Mouse (Mus musculus) regulatory T cell (primary cell): ENCODE data around the gene Smug1.

Experiments
- in situ Hi-C: fragments of 300-600 bp; cut with MboI, MseI; formaldehyde crosslinking; loops from one replicate; pipeline ENCODE4 v1.15.1; 2025; ENCODE audit warnings: high pct_unique_total_duplicates

Smug1 gene

DNA sequence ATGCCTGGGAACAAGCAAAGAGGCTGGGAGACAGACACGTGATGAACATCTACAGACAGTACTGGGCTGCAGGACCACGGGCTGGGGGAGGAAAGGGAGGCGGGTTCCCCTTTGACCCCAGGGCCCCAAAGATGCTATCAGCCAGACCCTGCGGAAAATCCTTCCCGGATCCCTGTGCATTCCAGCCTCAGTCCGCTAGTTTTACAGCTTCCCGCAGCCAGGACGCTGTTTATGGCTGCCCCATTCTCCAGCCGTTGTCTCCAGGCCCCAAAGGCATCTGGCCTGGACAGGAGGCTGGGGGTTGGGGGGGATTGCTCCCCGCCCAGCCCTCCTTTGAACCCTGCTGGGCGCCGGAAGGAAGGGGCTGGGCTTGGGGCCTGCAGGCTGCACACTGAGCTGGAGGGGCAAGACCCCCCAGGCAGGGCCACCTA, 10.7 kb upstream of the Smug1 start:
- in situ Hi-C loops: no loop called here

- in situ Hi-C loops: no loop called here
These were observed 10.1 kb upstream of the Smug1 start for GRCm38 (mm10) chr15:103176874-103177421.

DNA sequence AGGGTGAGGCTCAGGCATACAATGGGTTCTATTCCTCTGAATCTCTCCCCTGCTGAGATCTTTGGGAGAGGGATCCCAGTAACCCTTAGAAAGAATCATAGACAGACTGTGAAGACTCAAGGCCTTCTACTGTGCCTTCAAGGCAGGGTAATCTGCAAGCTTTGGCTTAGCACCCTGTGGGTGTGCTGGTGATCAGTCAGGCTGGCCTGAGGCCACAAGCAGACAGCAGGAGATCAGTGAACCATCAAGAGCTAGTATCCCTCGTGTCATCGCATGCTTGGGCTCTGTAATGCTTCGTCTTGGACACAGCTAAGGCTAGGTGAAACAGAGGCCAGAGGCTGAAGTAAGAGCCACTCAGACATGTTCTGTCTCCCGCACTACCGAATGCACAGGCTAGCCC, 6.4 kb upstream of the Smug1 start:
- in situ Hi-C loops: loop anchor here (5.0 kb wide), 1 partner anchor 186 kb away; no protein-coding TSS in a partner anchor

DNA sequence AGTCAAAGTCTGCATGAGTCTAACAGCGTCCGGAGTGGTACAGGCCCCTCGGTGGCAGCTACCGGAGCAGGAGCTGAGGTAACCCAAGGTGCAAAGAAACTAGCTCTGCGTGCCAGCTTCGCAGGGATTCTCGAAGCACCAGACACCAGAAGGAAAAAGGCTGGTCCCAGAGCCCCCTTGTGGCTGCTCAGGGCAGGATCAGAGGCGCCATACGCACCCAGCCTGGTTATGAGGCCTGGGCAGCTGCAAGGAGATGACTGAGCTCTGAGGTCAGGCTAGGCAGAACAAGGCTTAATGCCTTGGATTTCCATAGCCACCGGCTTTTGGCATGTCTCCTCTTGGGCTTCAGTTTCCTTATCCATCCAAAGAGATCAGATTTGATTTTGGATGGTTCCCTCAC, 5.6 kb upstream of the Smug1 start:
- in situ Hi-C loops: loop anchor here (5.0 kb wide), 1 partner anchor 185 kb away; no protein-coding TSS in a partner anchor

DNA sequence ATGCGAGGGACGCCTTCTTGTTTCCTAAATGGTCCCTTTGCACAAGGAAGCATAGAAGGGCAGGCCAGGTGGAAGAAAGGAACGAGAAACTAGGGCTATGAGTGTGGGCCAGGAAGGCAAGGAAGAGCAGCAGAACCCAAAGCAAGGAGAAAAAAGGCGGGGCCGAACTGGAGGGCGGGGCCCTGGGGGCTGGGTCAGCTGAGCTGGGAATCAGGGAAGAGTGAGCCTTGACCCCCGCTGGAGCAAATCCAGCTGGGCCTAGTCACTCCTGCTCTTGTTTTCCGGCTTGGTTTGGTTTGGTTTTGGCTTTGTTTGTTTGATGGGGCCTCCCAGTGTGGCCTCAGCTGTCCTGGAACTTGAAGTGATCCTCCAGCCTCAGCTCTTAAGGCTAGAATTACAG, 4.4 kb upstream of the Smug1 start:
- in situ Hi-C loops: loop anchor here (5.0 kb wide), 1 partner anchor 184 kb away; no protein-coding TSS in a partner anchor

DNA sequence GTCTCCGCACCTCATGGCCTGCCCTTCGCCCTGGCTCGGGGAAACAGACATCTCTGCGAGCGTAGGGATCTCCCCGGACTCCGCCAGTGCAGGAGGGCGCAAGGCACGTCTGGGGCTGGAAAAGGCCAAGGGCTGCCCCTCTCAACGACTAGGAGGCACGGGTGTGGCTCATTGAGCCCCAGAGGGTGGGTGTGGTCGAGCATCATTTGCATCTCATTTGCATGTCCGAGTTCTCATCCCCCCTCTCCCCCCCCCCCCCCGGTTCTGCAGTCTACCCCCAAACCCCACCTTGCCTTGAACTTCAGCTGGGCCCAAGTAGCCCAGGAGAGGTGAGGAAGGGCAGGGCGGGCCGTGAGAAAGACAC, 3.4 kb upstream of the Smug1 start:
- in situ Hi-C loops: loop anchor here (5.0 kb wide), 1 partner anchor 183 kb away; no protein-coding TSS in a partner anchor

DNA sequence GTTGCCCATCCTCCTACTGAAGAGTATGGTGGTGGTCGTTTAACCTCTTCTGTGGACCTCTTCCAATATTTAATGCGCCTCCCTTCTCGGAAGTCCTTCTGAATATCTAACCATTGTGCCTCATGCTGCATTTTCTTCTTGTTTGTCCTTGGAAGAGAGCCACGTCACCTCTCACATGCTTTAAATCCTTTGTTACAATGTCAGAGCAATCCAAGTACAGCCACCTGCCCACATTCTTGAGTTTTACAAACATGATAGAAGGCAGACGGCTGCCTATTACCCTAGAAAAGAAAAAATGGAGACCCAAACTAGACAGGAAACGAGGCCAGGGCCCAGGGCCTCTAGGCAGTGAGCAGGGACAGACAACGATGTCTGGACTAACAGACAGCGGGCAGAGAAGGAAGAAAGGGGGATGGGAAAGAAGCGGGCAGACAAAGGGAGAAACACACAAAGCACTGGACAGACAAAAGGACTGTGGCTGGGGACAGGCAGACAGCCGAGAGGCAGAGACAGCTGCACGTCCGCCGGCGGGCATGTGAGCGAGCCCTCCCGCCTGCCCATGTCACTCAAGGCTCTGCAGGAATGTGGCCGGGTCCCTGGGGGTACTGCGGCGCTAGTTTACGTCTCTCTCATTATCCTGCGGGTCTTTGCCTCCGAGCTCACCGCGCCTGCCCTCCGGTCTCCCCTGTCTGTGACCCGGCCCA, 2.9 kb upstream of the Smug1 start:
- in situ Hi-C loops: loop anchor here (5.0 kb wide), 1 partner anchor 182 kb away; no protein-coding TSS in a partner anchor

- in situ Hi-C loops: no loop called here
These were observed 2.1 kb upstream of the Smug1 start for GRCm38 (mm10) chr15:103168801-103169611.

GRCm38 (mm10) chr15:103167786-103168185, 894 bp upstream of the Smug1 start:
- in situ Hi-C loops: no loop called here

DNA sequence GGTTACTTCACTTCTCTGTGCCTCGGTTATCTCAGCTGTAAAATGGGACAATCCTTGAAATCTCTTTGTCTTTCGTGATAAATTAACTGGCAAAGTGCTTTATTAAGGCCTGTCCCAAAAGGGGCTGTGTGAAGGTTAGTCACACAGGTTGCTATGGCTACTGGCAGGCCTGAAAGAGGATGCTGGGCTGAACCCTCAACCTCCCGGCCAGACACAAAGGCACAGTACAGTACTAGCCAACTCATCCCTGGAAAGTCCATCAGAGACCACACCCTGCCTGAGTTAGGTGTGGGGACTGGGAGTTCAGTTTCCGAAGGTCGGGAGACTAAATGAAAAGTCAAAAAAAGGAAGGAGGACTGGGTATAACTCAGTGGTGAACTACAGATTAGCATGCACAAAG, 968 bp downstream of the Smug1 start:
- in situ Hi-C loops: no loop called here

DNA sequence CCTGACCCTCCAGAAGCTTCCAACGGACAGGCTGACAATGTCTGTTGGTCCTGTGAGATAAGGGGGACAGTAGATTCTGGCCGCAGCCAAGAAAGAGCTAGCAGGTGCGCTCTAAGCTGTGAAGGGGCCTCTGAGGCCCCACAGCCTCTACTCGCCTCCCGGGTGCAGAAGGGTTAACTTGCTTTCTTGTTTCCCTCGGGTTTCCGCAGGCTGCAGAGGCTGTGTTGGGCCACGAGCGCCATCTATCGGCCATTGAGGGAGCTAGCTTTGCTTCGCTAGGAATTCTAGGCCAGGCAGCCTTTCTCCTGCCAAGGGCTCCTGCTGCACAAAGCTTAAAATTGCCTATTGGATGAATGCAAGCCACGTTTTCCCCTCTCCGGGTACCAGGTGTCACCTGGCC, 1.5 kb downstream of the Smug1 start:
- in situ Hi-C loops: no loop called here

GRCm38 (mm10) chr15:103163182-103163919, 3.5 kb downstream of the Smug1 start:
- in situ Hi-C loops: no loop called here

DNA sequence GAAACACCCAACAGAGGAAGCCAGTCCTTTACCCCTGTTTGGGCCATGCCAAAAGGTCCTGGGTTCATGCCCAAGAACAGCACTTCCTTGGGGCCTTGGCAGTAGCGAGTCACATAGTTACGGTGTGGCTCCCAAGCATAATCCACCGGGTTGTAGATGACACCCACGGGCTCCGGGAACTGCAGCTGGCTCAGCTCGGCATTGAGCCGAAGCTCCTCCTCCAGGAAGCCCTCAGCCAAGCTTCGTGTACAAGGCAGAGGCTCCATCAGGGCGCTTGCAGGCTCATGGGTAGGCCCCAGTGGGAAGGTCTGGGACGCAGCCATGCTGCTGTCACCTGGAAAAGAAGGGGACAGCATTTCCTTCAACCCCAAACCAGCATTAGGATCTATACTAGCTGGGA, 9.3 kb downstream of the Smug1 start:
- in situ Hi-C loops: no loop called here

- in situ Hi-C loops: no loop called here
These were observed 10.0 kb downstream of the Smug1 start for GRCm38 (mm10) chr15:103156890-103157289.

DNA sequence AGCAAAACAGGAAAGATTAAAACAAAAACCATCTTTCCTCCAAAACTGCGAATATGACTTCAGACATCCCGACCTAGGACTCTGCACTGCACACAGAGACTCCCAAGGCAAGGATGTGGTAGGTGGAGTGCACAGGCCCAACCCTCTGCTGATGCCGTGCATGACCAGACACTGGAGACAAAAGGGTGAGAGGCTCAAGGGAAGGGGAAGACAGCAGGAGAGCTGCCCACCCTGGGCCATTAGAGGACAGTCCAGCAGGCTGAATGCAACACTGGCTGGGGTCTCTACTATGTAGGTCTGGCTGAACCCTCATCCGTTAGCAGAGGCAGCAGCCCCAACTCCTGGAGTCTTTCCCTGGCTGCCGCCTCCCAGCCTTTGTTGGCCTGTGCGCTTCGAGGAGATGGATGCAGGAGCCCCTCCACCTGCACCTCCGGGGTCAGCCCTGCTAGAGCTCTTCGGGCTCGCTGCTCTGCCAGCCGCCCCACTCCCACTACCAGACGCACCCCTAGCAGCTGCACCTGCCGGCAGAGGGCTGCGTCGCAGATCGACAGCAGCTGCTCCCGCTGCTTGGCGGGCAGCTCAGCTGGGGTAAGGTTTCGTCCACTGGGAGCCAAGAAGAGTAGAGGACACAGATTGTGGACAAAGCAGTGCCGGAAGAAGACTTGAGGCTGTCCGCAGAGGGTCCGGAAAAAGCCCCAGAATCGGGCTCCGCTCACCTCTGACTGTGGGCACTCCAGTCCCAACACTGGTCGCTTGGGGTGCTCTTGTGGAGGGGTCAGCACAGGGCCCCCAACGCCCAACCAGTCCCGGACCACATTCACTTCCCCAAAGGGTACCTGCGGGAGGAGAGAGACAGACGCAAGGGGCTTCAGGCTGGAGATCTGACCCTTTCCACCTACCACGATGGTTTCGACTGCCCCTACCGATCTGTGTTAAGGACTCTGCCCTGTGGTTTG, 11.2 kb downstream of the Smug1 start:
- in situ Hi-C loops: no loop called here

- in situ Hi-C loops: no loop called here
These were observed 13.8 kb downstream of the Smug1 start for GRCm38 (mm10) chr15:103152890-103153610.

DNA sequence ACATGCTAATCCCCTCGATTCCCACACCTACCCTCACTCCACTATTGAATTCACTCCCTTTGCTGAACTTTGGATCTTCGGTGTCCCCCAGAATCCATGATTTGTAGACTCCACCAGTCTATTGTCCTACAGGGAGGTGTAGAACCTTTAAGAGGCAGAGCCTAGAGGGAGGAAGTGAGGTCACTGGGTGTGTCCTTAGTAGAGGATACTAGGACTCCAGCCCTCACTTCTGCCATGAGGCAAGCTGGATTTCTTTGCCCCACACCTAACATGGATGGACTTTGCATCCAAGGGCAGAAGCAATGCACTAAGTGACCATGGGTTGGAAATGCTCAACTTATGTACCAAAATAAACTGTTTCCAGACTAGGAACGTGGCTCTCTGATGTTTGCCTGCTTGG, 14.5 kb downstream of the Smug1 start:
- in situ Hi-C loops: no loop called here

GRCm38 (mm10) chr15:103147779-103148178, 19.1 kb downstream of the Smug1 start:
- in situ Hi-C loops: no loop called here

DNA sequence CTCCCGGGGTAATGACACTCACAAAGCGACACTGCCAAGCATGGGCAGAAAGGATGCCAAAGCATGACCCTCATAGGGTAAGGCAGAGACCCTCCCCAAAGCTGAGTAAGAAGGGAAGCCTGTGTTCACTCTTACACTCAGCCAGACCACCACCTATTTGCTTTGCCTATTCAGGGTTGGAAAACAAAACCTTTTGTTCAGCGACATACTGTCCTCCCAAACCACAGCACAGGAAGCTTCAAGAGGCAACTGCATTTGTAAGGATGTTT, 19.5 kb downstream of the Smug1 start:
- in situ Hi-C loops: no loop called here
